Mouse (Mus musculus): ENCODE results near the gene Ehd1. TPM values are rescaled to one million over a fixed set of nuclear protein-coding genes. Genes with fewer than 3 reads are reported as not detected.
A peak's percentile ranks its signal among the peaks of the same experiment; 100 is the strongest.

Gene Ehd1
- polyA plus RNA-seq, 1 experiment from 2014 or later = 81.8 TPM

- WGBS = 68% methylated on average over 1 of the region's 1 CpGs
- no peak for DNase-seq (ENCODE audit: low spot score)
- Histone ChIP-seq H3K27ac (replicated peaks) (peak overlapping the region; percentile 44; the same call in 1 of the 2 replicates), H3K4me3 (no peak overlapping the region), H3K4me1 (peaks cover 26% of the 10 kb centered on the region), H3K27me3 (replicated peaks; ENCODE audit: low read depth, poor library complexity, severe bottlenecking) (no peaks in the 10 kb centered on the region), H3K36me3 (replicated peaks) (peaks cover 12% of the 10 kb centered on the region), H3K9me3 (no peaks in the 10 kb centered on the region)
These were observed 36.4 kb upstream of the Ehd1 start for GRCm38 (mm10) chr19:6240136-6240535.

- no peak for DNase-seq (ENCODE audit: low spot score)
- Histone ChIP-seq H3K27ac (replicated peaks) (peak overlapping the region; percentile 10; the same call in 1 of the 2 replicates), H3K4me3 (peak overlapping the region; percentile 88)
These were observed 35.8 kb upstream of the Ehd1 start for GRCm38 (mm10) chr19:6240725-6241124.

GRCm38 (mm10) chr19:6241274-6242107 lies 35.0 kb upstream of the Ehd1 start, which contains the start of gene Atg2a:
Gene Atg2a (plus strand): TSS chr19:6241668.
- peak; percentile 98 for DNase-seq (ENCODE audit: low spot score)
- H3K9me3 ChIP-seq = no peaks in the 10 kb centered on the region
- H3K27ac ChIP-seq (replicated peaks) = peak within 1 kb of the TSS; percentile 85
- no peaks in the 10 kb centered on the region for H3K27me3 ChIP-seq (replicated peaks; ENCODE audit: low read depth, poor library complexity, severe bottlenecking)
- 1% methylated on average over 55 of the region's 55 CpGs for WGBS
- H3K36me3 ChIP-seq (replicated peaks) = peaks cover 25% of the 10 kb centered on the region
- H3K4me3 ChIP-seq = peak within 1 kb of the TSS; percentile 88
- peaks cover 17% of the 10 kb centered on the region for H3K4me1 ChIP-seq

More at GRCm38 (mm10) chr19:6240725-6241124, 35.8 kb upstream of the Ehd1 start:
- 39% methylated on average over 5 of the region's 5 CpGs for WGBS
- no peaks in the 10 kb centered on the region for H3K27me3 ChIP-seq (replicated peaks; ENCODE audit: low read depth, poor library complexity, severe bottlenecking)
- H3K9me3 ChIP-seq = no peaks in the 10 kb centered on the region
- H3K36me3 ChIP-seq (replicated peaks) = peaks cover 18% of the 10 kb centered on the region
- peaks cover 21% of the 10 kb centered on the region for H3K4me1 ChIP-seq

GRCm38 (mm10) chr19:6242281-6242680 lies 34.2 kb upstream of the Ehd1 start:
- Histone ChIP-seq H3K36me3 (replicated peaks) (peaks cover 33% of the 10 kb centered on the region), H3K4me1 (peaks cover 15% of the 10 kb centered on the region), H3K27me3 (replicated peaks; ENCODE audit: low read depth, poor library complexity, severe bottlenecking) (no peaks in the 10 kb centered on the region), H3K27ac (replicated peaks) (peak overlapping the region; percentile 85), H3K4me3 (peak overlapping the region; percentile 88), H3K9me3 (no peaks in the 10 kb centered on the region)
- WGBS = under 1% methylated on average over 4 of the region's 4 CpGs
- DNase-seq (ENCODE audit: low spot score) = peak; percentile 36

- peak overlapping the region; percentile 88; the same call in 1 of the 2 replicates for H3K4me3 ChIP-seq
- H3K4me1 ChIP-seq = peaks cover 15% of the 10 kb centered on the region
- no peak for DNase-seq (ENCODE audit: low spot score)
- H3K27ac ChIP-seq (replicated peaks) = no peak overlapping the region
- H3K27me3 ChIP-seq (replicated peaks; ENCODE audit: low read depth, poor library complexity, severe bottlenecking) = no peaks in the 10 kb centered on the region
- H3K36me3 ChIP-seq (replicated peaks) = peaks cover 43% of the 10 kb centered on the region
- H3K9me3 ChIP-seq = no peaks in the 10 kb centered on the region
- 81% methylated on average over 5 of the region's 5 CpGs for WGBS
These were observed 33.3 kb upstream of the Ehd1 start for GRCm38 (mm10) chr19:6243226-6243625.

GRCm38 (mm10) chr19:6245806-6246205 lies 30.7 kb upstream of the Ehd1 start:
- 98% methylated on average over 1 of the region's 1 CpGs for WGBS
- Histone ChIP-seq H3K4me1 (peaks cover 15% of the 10 kb centered on the region), H3K9me3 (no peaks in the 10 kb centered on the region), H3K27me3 (replicated peaks; ENCODE audit: low read depth, poor library complexity, severe bottlenecking) (no peaks in the 10 kb centered on the region), H3K36me3 (replicated peaks) (peaks cover 67% of the 10 kb centered on the region), H3K4me3 (no peak overlapping the region), H3K27ac (replicated peaks) (no peak overlapping the region)
- no peak for DNase-seq (ENCODE audit: low spot score)

GRCm38 (mm10) chr19:6247526-6248300 lies 28.8 kb upstream of the Ehd1 start:
- 92% methylated on average over 29 of the region's 29 CpGs for WGBS
- no peak overlapping the region for H3K4me3 ChIP-seq
- H3K9me3 ChIP-seq = no peaks in the 10 kb centered on the region
- DNase-seq (ENCODE audit: low spot score) = no peak
- no peaks in the 10 kb centered on the region for H3K27me3 ChIP-seq (replicated peaks; ENCODE audit: low read depth, poor library complexity, severe bottlenecking)
- H3K27ac ChIP-seq (replicated peaks) = no peak overlapping the region
- H3K4me1 ChIP-seq = peaks cover 8% of the 10 kb centered on the region
- peaks cover 86% of the 10 kb centered on the region for H3K36me3 ChIP-seq (replicated peaks)

GRCm38 (mm10) chr19:6253021-6253420 lies 23.5 kb upstream of the Ehd1 start:
- Histone ChIP-seq H3K9me3 (no peaks in the 10 kb centered on the region), H3K27ac (replicated peaks) (no peak overlapping the region), H3K4me1 (no peaks in the 10 kb centered on the region), H3K27me3 (replicated peaks; ENCODE audit: low read depth, poor library complexity, severe bottlenecking) (no peaks in the 10 kb centered on the region), H3K36me3 (replicated peaks) (peaks cover 98% of the 10 kb centered on the region), H3K4me3 (no peak overlapping the region)
- DNase-seq (ENCODE audit: low spot score) = no peak
- 94% methylated on average over 4 of the region's 4 CpGs for WGBS

- peaks cover 69% of the 10 kb centered on the region for H3K36me3 ChIP-seq (replicated peaks)
- H3K27me3 ChIP-seq (replicated peaks; ENCODE audit: low read depth, poor library complexity, severe bottlenecking) = no peaks in the 10 kb centered on the region
- 72% methylated on average over 2 of the region's 2 CpGs for WGBS
- no peak overlapping the region for H3K4me3 ChIP-seq
- H3K9me3 ChIP-seq = peaks cover 7% of the 10 kb centered on the region; the same call in 1 of the 2 replicates
- no peaks in the 10 kb centered on the region for H3K4me1 ChIP-seq
- H3K27ac ChIP-seq (replicated peaks) = peak overlapping the region; percentile 69
- DNase-seq (ENCODE audit: low spot score) = peak; percentile 35
These were observed 16.1 kb upstream of the Ehd1 start for GRCm38 (mm10) chr19:6260428-6260827.

- WGBS = 79% methylated on average over 4 of the region's 4 CpGs
- peaks cover 7% of the 10 kb centered on the region; the same call in 1 of the 2 replicates for H3K9me3 ChIP-seq
- H3K36me3 ChIP-seq (replicated peaks) = peaks cover 64% of the 10 kb centered on the region
- no peak overlapping the region for H3K27ac ChIP-seq (replicated peaks)
- DNase-seq (ENCODE audit: low spot score) = no peak
- H3K27me3 ChIP-seq (replicated peaks; ENCODE audit: low read depth, poor library complexity, severe bottlenecking) = no peaks in the 10 kb centered on the region
- no peaks in the 10 kb centered on the region for H3K4me1 ChIP-seq
- H3K4me3 ChIP-seq = no peak overlapping the region
These were observed 15.6 kb upstream of the Ehd1 start for GRCm38 (mm10) chr19:6260946-6261345.

- DNase-seq (ENCODE audit: low spot score) = no peak
- no peak overlapping the region for H3K4me3 ChIP-seq
- no peaks in the 10 kb centered on the region for H3K27me3 ChIP-seq (replicated peaks; ENCODE audit: low read depth, poor library complexity, severe bottlenecking)
- no peaks in the 10 kb centered on the region for H3K4me1 ChIP-seq
- H3K27ac ChIP-seq (replicated peaks) = no peak overlapping the region
- 92% methylated on average over 14 of the region's 14 CpGs for WGBS
- H3K9me3 ChIP-seq = peaks cover 7% of the 10 kb centered on the region; the same call in 1 of the 2 replicates
- peaks cover 60% of the 10 kb centered on the region for H3K36me3 ChIP-seq (replicated peaks)
These were observed 15.1 kb upstream of the Ehd1 start for GRCm38 (mm10) chr19:6261379-6261778.

GRCm38 (mm10) chr19:6262222-6262621 lies 14.3 kb upstream of the Ehd1 start:
- Histone ChIP-seq H3K4me1 (no peaks in the 10 kb centered on the region), H3K27ac (replicated peaks) (no peak overlapping the region), H3K9me3 (peaks cover 7% of the 10 kb centered on the region; the same call in 1 of the 2 replicates), H3K36me3 (replicated peaks) (peaks cover 51% of the 10 kb centered on the region), H3K4me3 (no peak overlapping the region), H3K27me3 (replicated peaks; ENCODE audit: low read depth, poor library complexity, severe bottlenecking) (no peaks in the 10 kb centered on the region)
- 59% methylated on average over 7 of the region's 7 CpGs for whole genome bisulfite sequencing
- DNase-seq (ENCODE audit: low spot score) = peak; percentile 77
